Mouse (Mus musculus) embryonic facial prominence, embryonic 14.5 days (tissue): ENCODE measurements at regions not wholly inside any gene's neighbourhood (a gene's known extent, or its start where the extent isn't known, plus 50 kb on each side); places are given as distances from the start of the nearest gene placed in this dataset.

Source experiments
- ATAC-seq: fragments of 200-750 bp; cut with Nextera tagmentation; 2 replicates; pipeline ENCODE4 v1.8.0; 2017; ENCODE audit warnings: low read depth, moderate number of reproducible peaks, moderate TSS enrichment
- DNase-seq: peaks from one replicate; pipeline ENCODE4 v3.0.0-alpha.2; 2015; ENCODE audit warnings: low spot score
- H3K27ac ChIP-seq: fragments of 300-500 bp; sonication (generic); replicated peaks from 2 replicates; pipeline ENCODE4 v1.5.1; 2014; ENCODE audit warnings: low read depth, mild to moderate bottlenecking, low read length, moderate library complexity
- H3K27me3 ChIP-seq: fragments of 300-500 bp; sonication (generic); replicated peaks from 2 replicates; pipeline ENCODE4 v1.6.1; 2014; ENCODE audit warnings: low read length; ENCODE audit not compliant: control insufficient read depth, insufficient read depth
- H3K36me3 ChIP-seq: fragments of 300-500 bp; sonication (generic); 2 replicates; pipeline ENCODE4 v1.6.1; 2014; ENCODE audit warnings: low read length, mixed read lengths; ENCODE audit not compliant: control insufficient read depth, insufficient read depth
- H3K4me1 ChIP-seq: fragments of 300-500 bp; sonication (generic); 2 replicates; pipeline ENCODE4 v1.6.1; 2014; ENCODE audit warnings: antibody characterized with exemption, low read length; ENCODE audit not compliant: control insufficient read depth, insufficient read depth
- H3K4me2 ChIP-seq: fragments of 300-500 bp; sonication (generic); 2 replicates; pipeline ENCODE4 v1.6.1; 2014; ENCODE audit warnings: low read depth, mild to moderate bottlenecking, low read length, moderate library complexity, mixed read lengths
- H3K4me3 ChIP-seq: fragments of 300-500 bp; sonication (generic); 2 replicates; pipeline ENCODE4 v1.5.1; 2014; ENCODE audit warnings: low read depth, mild to moderate bottlenecking, low read length
- H3K9ac ChIP-seq: fragments of 300-500 bp; sonication (generic); 2 replicates; pipeline ENCODE4 v1.6.1; 2014; ENCODE audit warnings: low read depth, mild to moderate bottlenecking, low read length, moderate library complexity, mixed read lengths
- H3K9me3 ChIP-seq: fragments of 300-500 bp; sonication (generic); 2 replicates; pipeline ENCODE4 v1.6.1; 2016; ENCODE audit warnings: low read length; ENCODE audit not compliant: control insufficient read depth
- WGBS: fragments of 180-500 bp; shearing (Covaris S2); extraction: QIAGEN DNeasy Blood & Tissue Kit; methylation state at CpG from one replicate; pipeline ENCODE4 v1.1.7; 2014; 5-methylcytosine and 5-hydroxymethylcytosine counted together

DNA sequence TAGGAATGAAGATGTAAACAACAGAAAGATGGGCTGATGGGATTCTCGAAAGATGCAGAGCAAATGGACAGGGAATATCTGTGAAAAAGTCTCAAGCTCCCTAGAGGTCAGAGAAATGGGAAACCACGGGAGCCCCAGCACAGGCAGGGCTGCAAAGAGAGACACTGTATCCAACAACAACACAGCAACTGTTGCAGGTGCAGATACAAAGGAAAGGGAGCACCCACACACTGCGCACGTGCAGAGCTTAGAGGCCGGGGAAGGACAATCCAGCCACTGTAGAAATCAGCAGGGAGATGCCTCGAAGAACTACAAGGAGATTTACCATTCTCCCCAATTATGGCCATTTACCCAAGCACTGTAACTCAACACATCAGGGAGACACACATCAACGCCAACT lies 126.3 kb downstream of the Utp6 start:
- Histone ChIP-seq H3K4me3 (no peak overlapping the region), H3K27me3 (no peaks in the 10 kb centered on the region), H3K9me3 (no peaks in the 10 kb centered on the region), H3K4me1 (peaks cover 5% of the 10 kb centered on the region; the same call in 1 of the 2 replicates), H3K9ac (no peak overlapping the region), H3K4me2 (no peak overlapping the region), H3K27ac (no peak overlapping the region), H3K36me3 (no peaks in the 10 kb centered on the region)
- DNase-seq (no peak), ATAC-seq (no peak)
- WGBS = 86% methylated on average over 7 of the region's 7 CpGs

GRCm38 (mm10) chr11:79833817-79834216 lies 128.4 kb downstream of the Utp6 start:
- Histone ChIP-seq H3K4me2 (no peak overlapping the region), H3K9me3 (no peaks in the 10 kb centered on the region), H3K27me3 (no peaks in the 10 kb centered on the region), H3K4me1 (no peaks in the 10 kb centered on the region), H3K36me3 (no peaks in the 10 kb centered on the region), H3K27ac (no peak overlapping the region), H3K9ac (no peak overlapping the region), H3K4me3 (no peak overlapping the region)
- ATAC-seq = no peak
- 54% methylated on average over 2 of the region's 2 CpGs for WGBS
- no peak for DNase-seq

GRCm38 (mm10) chr11:79831591-79832320 lies 130.4 kb downstream of the Utp6 start:
- Histone ChIP-seq H3K9me3 (no peaks in the 10 kb centered on the region), H3K4me2 (no peak overlapping the region), H3K9ac (no peak overlapping the region), H3K27me3 (no peaks in the 10 kb centered on the region), H3K4me3 (no peak overlapping the region), H3K36me3 (no peaks in the 10 kb centered on the region), H3K27ac (no peak overlapping the region), H3K4me1 (no peaks in the 10 kb centered on the region)
- no peak for DNase-seq
- WGBS = 81% methylated on average over 11 of the region's 11 CpGs
- no peak for ATAC-seq

DNA sequence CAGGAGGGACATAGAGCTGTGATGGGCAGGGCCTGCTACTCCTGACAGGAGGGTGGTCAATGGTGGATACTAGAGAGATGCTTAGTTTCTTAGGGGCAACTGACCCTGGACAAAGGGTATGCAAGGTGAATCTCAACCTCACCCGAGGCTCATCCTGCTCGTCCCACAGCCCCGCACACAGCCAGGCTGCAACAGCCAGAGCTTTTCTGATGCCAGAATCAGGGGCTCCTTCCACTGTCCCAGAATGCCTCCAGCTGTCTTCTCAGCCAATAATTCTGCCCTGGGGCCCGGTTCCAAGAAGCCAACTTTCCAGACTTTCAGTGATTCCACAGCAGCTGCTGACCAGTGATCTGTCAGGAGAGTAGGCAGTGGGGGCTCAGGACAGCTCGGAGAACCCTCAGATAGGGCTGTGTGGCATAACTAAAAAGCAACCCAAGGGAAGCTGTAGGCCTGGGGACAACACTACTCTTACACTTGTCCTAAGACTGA lies 131.6 kb downstream of the Utp6 start:
- Histone ChIP-seq H3K4me2 (no peak overlapping the region), H3K9me3 (no peaks in the 10 kb centered on the region), H3K36me3 (no peaks in the 10 kb centered on the region), H3K9ac (no peak overlapping the region), H3K27me3 (no peaks in the 10 kb centered on the region), H3K27ac (no peak overlapping the region), H3K4me1 (peaks cover under 1% of the 10 kb centered on the region; the same call in 1 of the 2 replicates), H3K4me3 (no peak overlapping the region)
- ATAC-seq (no peak), DNase-seq (no peak)
- 81% methylated on average over 5 of the region's 5 CpGs for WGBS

GRCm38 (mm10) chr11:79827034-79827433 lies 135.2 kb downstream of the Utp6 start:
- DNase-seq (no peak), ATAC-seq (no peak)
- Histone ChIP-seq H3K36me3 (no peaks in the 10 kb centered on the region), H3K4me3 (no peak overlapping the region), H3K4me1 (peaks cover 4% of the 10 kb centered on the region; the same call in 1 of the 2 replicates), H3K4me2 (no peak overlapping the region), H3K9me3 (no peaks in the 10 kb centered on the region), H3K9ac (no peak overlapping the region), H3K27ac (no peak overlapping the region), H3K27me3 (no peaks in the 10 kb centered on the region)
- WGBS = 76% methylated on average over 3 of the region's 3 CpGs

GRCm38 (mm10) chr11:79825881-79826280 lies 136.3 kb downstream of the Utp6 start:
- 62% methylated on average over 4 of the region's 4 CpGs for WGBS
- ATAC-seq = no peak

DNA sequence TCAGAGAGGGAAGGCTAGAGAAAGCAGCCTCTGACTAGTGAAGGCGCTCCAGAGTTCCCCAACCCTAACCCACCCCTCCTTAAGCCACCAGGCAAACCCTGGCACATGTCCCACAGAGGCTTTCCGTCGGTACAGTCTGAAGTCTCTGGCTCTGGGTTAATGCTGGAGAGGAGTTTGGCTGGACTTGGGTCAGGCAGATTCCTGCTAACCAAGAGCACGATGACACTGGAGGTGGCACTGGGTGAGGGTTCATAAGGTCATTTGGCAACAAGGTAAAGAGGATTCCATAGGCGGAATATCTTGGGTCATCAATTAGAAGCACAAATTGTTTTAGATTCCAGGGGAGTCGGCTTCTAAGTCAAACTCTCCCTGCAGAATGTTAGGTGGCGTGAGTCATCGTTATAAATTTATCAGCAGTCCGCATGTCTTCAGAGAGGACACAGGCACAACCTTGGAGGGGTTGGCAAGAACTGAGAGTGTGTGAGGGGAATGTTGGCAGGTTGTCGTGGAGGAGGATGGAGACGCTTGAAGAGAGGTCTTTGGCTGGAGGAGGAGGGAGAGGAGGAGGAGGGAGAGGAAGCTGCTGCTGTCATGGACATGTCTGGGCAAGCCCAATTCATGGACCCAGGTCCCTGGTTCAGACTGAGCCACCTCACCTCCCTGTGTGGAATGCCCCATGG lies 138.4 kb downstream of the Utp6 start:
- H3K36me3 ChIP-seq = no peaks in the 10 kb centered on the region
- ATAC-seq (no peak), DNase-seq (no peak)
- no peak overlapping the region for H3K9ac ChIP-seq
- H3K4me3 ChIP-seq = no peak overlapping the region
- H3K4me2 ChIP-seq = no peak overlapping the region
- H3K4me1 ChIP-seq = peaks cover 4% of the 10 kb centered on the region; the same call in 1 of the 2 replicates
- no peaks in the 10 kb centered on the region for H3K27me3 ChIP-seq
- no peak overlapping the region for H3K27ac ChIP-seq
- H3K9me3 ChIP-seq = no peaks in the 10 kb centered on the region
- 84% methylated on average over 11 of the region's 11 CpGs for WGBS

More at GRCm38 (mm10) chr11:79825881-79826280, 136.3 kb downstream of the Utp6 start:
- Histone ChIP-seq H3K4me2 (no peak overlapping the region), H3K27ac (no peak overlapping the region), H3K9ac (no peak overlapping the region), H3K4me1 (peaks cover 4% of the 10 kb centered on the region; the same call in 1 of the 2 replicates), H3K4me3 (no peak overlapping the region), H3K27me3 (no peaks in the 10 kb centered on the region), H3K9me3 (no peaks in the 10 kb centered on the region), H3K36me3 (no peaks in the 10 kb centered on the region)
- DNase-seq = no peak

DNA sequence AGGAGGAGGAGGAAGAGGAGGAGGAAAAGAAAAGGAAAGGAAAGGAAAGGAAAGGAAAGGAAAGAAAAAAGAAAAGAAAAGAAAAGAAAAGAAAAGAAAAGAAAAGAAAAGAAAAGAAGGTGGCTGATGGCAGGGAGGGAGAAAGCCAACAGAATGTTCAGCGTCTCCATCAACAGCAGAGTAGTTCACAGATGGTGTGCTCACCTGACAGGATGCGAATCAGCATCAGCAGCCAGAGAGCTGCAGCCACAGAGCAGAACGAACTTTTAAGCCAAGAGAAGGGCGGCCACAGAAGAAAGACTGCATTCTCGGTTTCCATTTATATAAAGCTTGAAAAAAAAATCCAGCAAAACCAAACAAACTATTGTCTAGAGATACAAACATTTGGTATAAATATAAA lies 140.2 kb downstream of the Utp6 start:
- H3K4me1 ChIP-seq = peaks cover 4% of the 10 kb centered on the region; the same call in 1 of the 2 replicates
- WGBS = 59% methylated on average over 5 of the region's 5 CpGs
- no peak for ATAC-seq

More for the DNA sequence above, 140.2 kb downstream of the Utp6 start:
- Histone ChIP-seq H3K9ac (no peak overlapping the region), H3K36me3 (no peaks in the 10 kb centered on the region), H3K4me2 (no peak overlapping the region), H3K9me3 (no peaks in the 10 kb centered on the region), H3K4me3 (no peak overlapping the region), H3K27ac (no peak overlapping the region), H3K27me3 (no peaks in the 10 kb centered on the region)
- DNase-seq = no peak
